Mouse (Mus musculus) hindbrain, embryonic 12.5 days (tissue): ENCODE data around the gene Prkag1. TPM values are rescaled to one million over a fixed set of nuclear protein-coding genes. Genes with fewer than 3 reads are reported as not detected.

Experiments used
- ATAC-seq: fragments of 200-750 bp; cut with Nextera tagmentation; 2 replicates; pipeline ENCODE4 v1.8.0; 2017; ENCODE audit warnings: moderate TSS enrichment; ENCODE audit not compliant: low FRiP score
- H3K27ac ChIP-seq: fragments of 300-500 bp; sonication (generic); 2 replicates; pipeline ENCODE4 v1.5.1; 2016; ENCODE audit warnings: mild to moderate bottlenecking
- H3K27me3 ChIP-seq: fragments of 300-500 bp; sonication (generic); 2 replicates; pipeline ENCODE4 v1.6.1; 2016; ENCODE audit warnings: mild to moderate bottlenecking
- H3K36me3 ChIP-seq: fragments of 300-500 bp; sonication (generic); 2 replicates; pipeline ENCODE4 v1.6.1; 2016; ENCODE audit warnings: mild to moderate bottlenecking
- H3K4me1 ChIP-seq: fragments of 300-500 bp; sonication (generic); 2 replicates; pipeline ENCODE4 v1.6.1; 2016
- H3K4me2 ChIP-seq: fragments of 300-500 bp; sonication (generic); replicated peaks from 2 replicates; pipeline ENCODE4 v1.6.1; 2016; ENCODE audit warnings: mild to moderate bottlenecking
- H3K4me3 ChIP-seq: fragments of 300-500 bp; sonication (generic); 2 replicates; pipeline ENCODE4 v1.5.1; 2016; ENCODE audit warnings: mild to moderate bottlenecking
- H3K9ac ChIP-seq: fragments of 300-500 bp; sonication (generic); 2 replicates; pipeline ENCODE4 v1.6.1; 2016; ENCODE audit warnings: mild to moderate bottlenecking, moderate library complexity
- H3K9me3 ChIP-seq: fragments of 300-500 bp; sonication (generic); replicated peaks from 2 replicates; pipeline ENCODE4 v1.6.1; 2016; ENCODE audit warnings: mild to moderate bottlenecking
- WGBS: fragments of 180-500 bp; shearing (Covaris S2); methylation state at CpG from one replicate; pipeline ENCODE4 v1.1.7; 2016; 5-methylcytosine and 5-hydroxymethylcytosine counted together
- polyA plus RNA-seq: library from polyadenylated mRNA; unstranded; fragments of >200 nt; fragmentation: Nextera tagmentation; extraction: Ambion mirVana; gene quantifications from 2 replicates; pipeline ENCODE4 v1.2.1, GENCODE M21; 2016

Gene Prkag1
- polyA plus RNA-seq, 1 experiment from 2014 or later: 78.9 TPM

DNA sequence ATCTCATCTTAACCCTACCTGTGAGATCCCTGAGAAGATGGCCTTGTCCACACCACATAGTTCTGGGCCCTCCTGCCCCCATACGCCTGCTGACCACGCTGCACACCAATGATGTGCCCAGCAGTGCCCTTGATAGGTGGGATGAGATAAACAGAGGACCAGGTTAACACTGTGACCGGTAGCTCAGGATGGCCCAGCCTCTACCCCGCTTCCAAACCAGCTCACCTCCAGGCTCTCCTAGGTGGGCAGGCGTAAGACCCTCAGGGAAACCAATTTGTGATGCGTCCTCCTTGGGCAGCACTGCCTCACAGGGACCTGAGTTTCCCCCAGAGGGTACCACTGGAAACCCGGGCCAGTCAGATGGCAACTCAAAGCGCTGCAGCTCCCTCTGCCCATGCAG, 34.5 kb upstream of the Prkag1 start:
- Histone ChIP-seq H3K4me3 (no peak overlapping the region), H3K4me2 (no peak overlapping the region), H3K4me1 (peaks cover 32% of the 10 kb centered on the region), H3K9me3 (no peaks in the 10 kb centered on the region), H3K36me3 (peaks cover 60% of the 10 kb centered on the region), H3K27ac (no peak overlapping the region), H3K27me3 (no peaks in the 10 kb centered on the region), H3K9ac (no peak overlapping the region)
- ATAC-seq: no peak
- whole genome bisulfite sequencing: 97% methylated on average over 8 of the region's 8 CpGs

DNA sequence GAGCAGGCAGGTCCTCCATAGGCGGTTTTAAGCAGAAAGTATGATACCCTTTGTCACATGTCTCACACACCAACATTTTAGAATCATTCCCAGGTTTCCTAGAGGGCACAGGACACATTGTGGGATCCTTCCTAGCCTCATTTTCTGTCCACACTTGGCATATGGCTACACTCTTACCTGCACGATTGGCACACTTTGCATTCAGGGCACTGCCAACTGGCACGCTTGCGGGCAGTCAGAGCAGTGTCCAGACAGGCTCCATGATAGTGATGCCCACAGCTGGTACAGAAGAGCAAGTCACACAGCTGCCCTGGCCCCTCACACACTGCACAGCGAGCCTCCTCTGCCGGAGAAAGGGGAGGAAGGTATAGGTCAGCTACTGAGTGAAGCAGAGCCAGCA, 33.6 kb upstream of the Prkag1 start:
- Histone ChIP-seq H3K4me2 (no peak overlapping the region), H3K36me3 (peaks cover 68% of the 10 kb centered on the region), H3K27me3 (no peaks in the 10 kb centered on the region), H3K27ac (no peak overlapping the region), H3K4me1 (peaks cover 30% of the 10 kb centered on the region), H3K9ac (no peak overlapping the region), H3K9me3 (no peaks in the 10 kb centered on the region), H3K4me3 (no peak overlapping the region)
- no peak for ATAC-seq
- WGBS: 94% methylated on average over 6 of the region's 6 CpGs

DNA sequence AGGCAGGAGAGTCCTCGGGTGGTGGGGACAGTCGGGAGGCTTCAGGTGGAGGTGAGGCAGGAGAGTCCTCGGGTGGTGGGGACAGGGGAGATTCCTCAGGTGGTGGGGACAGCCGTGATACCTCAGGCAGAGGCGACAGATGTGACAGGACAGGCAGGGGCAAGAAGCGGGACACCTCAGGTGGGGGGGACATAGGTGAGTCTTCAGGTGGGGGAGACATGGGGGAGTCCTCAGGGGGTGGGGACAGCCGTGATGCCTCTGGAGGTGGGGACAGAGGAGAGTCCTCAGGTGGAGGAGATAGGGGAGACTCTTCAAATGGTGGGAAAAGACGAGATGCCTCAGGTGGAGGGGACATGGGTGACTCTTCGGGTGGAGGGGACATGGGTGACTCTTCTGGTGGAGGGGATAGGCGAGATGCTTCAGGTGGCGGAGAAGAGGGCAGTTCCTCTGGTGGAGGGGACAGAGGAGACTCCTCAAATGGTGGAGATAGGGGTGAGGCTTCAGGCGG, 32.2 kb upstream of the Prkag1 start:
- 94% methylated on average over 12 of the region's 12 CpGs for WGBS
- peaks cover 15% of the 10 kb centered on the region for H3K4me1 ChIP-seq
- no peak overlapping the region for H3K9ac ChIP-seq
- no peak overlapping the region for H3K27ac ChIP-seq
- no peak for ATAC-seq
- no peak overlapping the region for H3K4me2 ChIP-seq
- H3K36me3 ChIP-seq: peaks cover 82% of the 10 kb centered on the region
- no peak overlapping the region for H3K4me3 ChIP-seq
- no peaks in the 10 kb centered on the region for H3K9me3 ChIP-seq
- no peaks in the 10 kb centered on the region for H3K27me3 ChIP-seq

DNA sequence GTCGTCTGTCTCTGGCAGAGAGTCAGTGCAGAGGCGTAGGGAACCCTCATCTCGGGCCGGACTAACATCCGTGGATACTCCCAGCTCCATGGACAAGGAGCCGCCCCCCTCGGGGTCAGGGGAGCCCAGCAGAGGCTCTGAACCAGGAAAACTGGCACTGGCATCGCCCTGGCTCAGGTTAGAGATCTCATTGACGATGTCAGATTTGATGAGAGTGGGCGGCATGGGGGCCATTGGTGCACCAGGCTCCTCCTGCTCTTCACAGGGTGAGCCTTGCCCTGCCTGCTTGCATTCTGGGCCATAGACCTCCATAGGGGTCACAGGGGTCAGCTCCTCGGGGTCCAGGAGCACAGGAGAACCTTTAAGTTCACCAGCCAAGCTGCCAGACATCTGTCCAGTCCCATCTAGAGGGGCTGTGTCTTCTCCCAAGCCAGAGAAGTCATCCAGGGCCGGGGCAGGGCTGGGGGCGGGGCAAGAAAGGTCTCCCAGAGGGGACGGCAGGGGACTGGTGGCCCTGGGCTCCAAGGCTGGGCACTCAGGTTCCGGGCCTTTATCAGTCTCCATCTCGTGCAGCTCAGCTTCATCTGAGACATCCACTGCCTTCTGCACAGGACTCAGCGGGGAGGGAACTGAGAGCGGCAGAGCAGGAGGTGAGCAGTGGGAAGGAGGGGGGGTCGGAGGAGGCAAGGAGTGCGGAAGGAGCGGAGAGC, 30.5 kb upstream of the Prkag1 start:
- no peak overlapping the region for H3K4me3 ChIP-seq
- ATAC-seq: no peak
- 85% methylated on average over 21 of the region's 21 CpGs for WGBS
- no peaks in the 10 kb centered on the region for H3K27me3 ChIP-seq
- no peak overlapping the region for H3K9ac ChIP-seq
- H3K27ac ChIP-seq: no peak overlapping the region
- H3K4me1 ChIP-seq: no peaks in the 10 kb centered on the region
- peaks cover 98% of the 10 kb centered on the region for H3K36me3 ChIP-seq
- no peak overlapping the region for H3K4me2 ChIP-seq
- H3K9me3 ChIP-seq: no peaks in the 10 kb centered on the region

DNA sequence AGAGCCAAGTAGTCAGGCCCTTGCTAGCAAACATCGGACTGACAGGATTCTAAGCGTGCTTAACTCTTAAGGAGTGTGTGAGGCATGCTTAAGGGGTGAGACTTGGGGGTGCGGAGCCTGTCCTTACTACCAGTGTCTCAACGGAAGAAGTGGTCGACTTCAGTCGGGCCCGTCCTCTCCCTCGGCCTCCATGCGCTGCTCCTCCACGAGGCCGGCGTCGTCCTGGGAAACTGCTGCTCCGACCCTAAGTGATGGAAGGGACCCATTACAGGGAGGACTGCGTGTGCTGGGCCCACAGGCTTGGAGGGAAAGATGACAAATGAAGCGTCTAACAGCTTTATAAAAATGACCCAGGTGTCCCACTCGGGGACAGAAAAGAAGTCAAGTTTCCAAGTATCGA, 29.6 kb upstream of the Prkag1 start:
- H3K9me3 ChIP-seq: no peaks in the 10 kb centered on the region
- H3K9ac ChIP-seq: no peak overlapping the region
- no peaks in the 10 kb centered on the region for H3K4me1 ChIP-seq
- no peaks in the 10 kb centered on the region for H3K27me3 ChIP-seq
- WGBS: 95% methylated on average over 18 of the region's 18 CpGs
- H3K27ac ChIP-seq: no peak overlapping the region
- H3K36me3 ChIP-seq: peaks cover 99% of the 10 kb centered on the region
- H3K4me3 ChIP-seq: no peak overlapping the region
- no peak overlapping the region for H3K4me2 ChIP-seq
- no peak for ATAC-seq

DNA sequence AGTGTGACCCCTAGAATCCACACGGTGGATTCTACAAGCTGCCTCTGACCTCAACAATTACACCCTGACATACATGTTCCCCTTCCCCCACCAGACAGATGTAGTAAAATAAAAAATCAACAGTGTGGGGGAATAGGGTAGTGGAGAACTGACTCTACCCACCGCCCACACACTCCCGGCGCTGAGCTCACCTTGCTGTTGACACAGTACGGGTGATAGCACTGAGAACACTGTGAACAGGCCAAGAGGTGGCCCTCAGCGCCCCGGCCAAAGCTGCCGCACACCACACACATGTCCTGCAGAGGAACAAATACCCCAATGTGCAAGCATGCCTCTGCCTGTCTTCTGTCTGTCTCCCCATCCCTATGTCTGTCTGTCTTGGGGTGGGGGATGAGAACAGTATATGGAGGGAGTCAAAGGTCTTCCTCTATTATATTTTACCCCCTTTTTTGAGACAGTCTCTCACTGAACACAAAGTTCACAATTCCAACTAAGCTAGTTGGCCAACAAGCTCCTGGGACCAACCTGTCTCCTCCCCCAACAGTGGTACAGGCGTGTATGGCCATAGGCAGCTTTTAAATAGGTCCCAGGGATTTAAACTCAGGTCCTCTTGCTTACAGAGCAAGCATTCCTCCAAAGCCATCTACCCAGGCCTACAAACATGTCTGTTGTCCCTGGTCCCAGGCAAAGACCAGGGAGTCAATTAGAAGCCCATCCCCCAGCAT, 28.2 kb upstream of the Prkag1 start:
- Histone ChIP-seq H3K9ac (no peak overlapping the region), H3K4me3 (no peak overlapping the region), H3K27ac (no peak overlapping the region), H3K9me3 (no peaks in the 10 kb centered on the region), H3K4me1 (no peaks in the 10 kb centered on the region), H3K27me3 (no peaks in the 10 kb centered on the region), H3K36me3 (peaks cover 99% of the 10 kb centered on the region), H3K4me2 (no peak overlapping the region)
- no peak for ATAC-seq
- 85% methylated on average over 9 of the region's 9 CpGs for WGBS

DNA sequence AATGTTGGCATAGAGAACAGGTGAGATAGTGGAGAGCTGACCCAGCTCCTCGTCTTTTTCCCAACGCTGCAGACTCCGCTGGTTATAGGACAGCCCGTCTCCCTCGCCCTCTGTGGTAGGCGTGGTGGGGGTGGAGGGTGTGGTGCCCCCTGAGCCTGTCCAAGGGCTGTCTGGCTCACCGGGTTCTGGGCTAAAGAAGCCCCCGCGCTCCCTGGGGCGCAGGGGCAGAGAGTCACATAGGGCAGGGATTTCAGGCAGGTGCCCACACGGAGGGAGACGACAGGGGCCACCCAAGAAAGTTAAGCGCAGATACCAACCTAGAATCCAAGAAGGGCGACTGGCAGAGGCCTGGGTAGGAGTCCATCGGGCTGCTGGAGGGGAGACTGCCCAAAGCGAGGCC, 22.9 kb upstream of the Prkag1 start:
- H3K27me3 ChIP-seq: no peaks in the 10 kb centered on the region
- no peaks in the 10 kb centered on the region for H3K9me3 ChIP-seq
- no peaks in the 10 kb centered on the region for H3K4me1 ChIP-seq
- no peak for ATAC-seq
- H3K4me3 ChIP-seq: no peak overlapping the region
- no peak overlapping the region for H3K9ac ChIP-seq
- no peak overlapping the region for H3K4me2 ChIP-seq
- peaks cover 99% of the 10 kb centered on the region for H3K36me3 ChIP-seq
- WGBS: 94% methylated on average over 16 of the region's 16 CpGs
- no peak overlapping the region for H3K27ac ChIP-seq

DNA sequence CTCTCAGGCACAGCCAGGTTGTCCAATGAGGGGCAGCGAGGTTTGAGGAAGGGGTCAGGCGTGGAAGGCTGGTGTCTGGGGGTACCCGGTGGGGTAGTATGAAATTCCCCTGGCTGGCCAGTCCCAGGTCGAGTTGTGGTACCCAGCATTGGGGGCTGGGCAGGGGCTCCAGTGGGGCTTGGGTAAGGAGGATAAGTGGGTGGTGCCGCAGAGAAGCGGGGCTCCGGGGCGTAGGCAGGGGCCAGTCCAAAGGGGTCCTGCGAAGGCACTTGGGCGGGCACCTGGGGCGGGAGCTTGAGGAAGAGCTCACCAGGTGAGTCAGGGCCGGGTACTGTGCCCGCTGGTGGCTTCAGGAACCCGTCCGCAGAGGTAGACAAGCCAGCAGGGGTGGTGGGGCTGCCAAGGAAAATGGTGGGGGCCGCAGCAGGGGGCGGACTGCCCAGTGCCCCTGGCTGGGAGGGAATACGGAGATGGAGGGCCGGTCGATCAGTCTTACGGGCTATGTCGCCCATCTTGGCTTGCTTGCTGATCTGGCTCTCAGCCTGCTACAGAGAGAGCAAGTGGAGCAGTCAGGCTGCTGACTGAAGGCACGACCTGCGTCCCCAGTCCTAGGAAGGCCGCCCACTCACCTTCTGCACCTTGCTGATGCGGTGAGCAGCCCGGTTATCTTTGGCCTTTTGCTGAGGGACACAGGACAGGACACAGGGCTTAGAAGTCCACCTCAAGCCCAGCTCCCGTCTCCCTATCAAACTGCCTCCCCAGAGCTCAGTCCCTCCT, 22.0 kb upstream of the Prkag1 start:
- Histone ChIP-seq H3K9ac (no peak overlapping the region), H3K9me3 (no peaks in the 10 kb centered on the region), H3K4me1 (no peaks in the 10 kb centered on the region), H3K27ac (no peak overlapping the region), H3K4me3 (no peak overlapping the region), H3K27me3 (no peaks in the 10 kb centered on the region), H3K36me3 (peaks cover 100% of the 10 kb centered on the region), H3K4me2 (no peak overlapping the region)
- WGBS: 94% methylated on average over 28 of the region's 28 CpGs
- no peak for ATAC-seq

DNA sequence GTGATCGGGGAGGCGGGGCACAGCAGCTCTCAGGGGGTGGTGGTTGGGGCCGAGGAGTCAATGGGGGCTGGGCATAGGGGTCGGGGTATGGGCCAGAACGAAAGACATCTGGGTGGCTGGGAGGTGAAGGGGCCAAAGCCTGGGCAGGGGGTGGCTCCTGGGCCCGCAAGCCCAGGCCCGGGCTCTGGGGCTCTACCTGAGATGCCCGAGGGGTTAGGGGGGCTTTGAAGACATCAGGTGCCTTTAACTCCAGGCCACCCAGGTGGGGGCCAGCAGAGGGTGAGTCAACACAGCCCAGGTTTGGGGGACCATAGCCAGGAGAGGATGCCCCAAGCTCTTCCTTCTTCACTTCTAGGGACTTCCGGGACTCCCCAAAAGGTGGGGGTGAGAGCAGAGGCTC, 21.4 kb upstream of the Prkag1 start:
- Histone ChIP-seq H3K27me3 (no peaks in the 10 kb centered on the region), H3K9ac (no peak overlapping the region), H3K4me3 (no peak overlapping the region), H3K4me1 (no peaks in the 10 kb centered on the region), H3K36me3 (peaks cover 100% of the 10 kb centered on the region), H3K4me2 (no peak overlapping the region), H3K9me3 (no peaks in the 10 kb centered on the region), H3K27ac (no peak overlapping the region)
- no peak for ATAC-seq
- 82% methylated on average over 9 of the region's 9 CpGs for WGBS

DNA sequence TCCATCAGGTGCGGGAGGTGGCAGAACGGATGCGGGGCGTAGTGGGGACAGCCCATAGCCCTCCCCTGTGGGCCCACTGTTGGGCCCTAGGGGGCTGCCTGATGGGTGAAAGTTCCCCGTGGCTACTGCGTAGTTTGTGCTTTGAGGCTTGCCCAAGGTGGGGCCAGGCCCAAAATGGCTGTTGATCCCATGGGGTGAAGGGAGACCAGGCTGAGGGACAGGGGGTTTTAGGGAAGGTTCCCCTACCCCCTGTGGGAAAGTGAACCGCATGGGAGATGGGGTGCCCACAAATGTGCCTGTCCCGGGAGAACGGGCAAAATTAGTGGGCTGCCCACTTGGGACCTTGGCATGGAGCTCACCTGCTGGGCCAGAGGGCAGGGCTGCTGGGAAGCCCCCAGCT, 20.8 kb upstream of the Prkag1 start:
- H3K9ac ChIP-seq: no peak overlapping the region
- no peak overlapping the region for H3K4me3 ChIP-seq
- no peak overlapping the region for H3K4me2 ChIP-seq
- 91% methylated on average over 9 of the region's 9 CpGs for WGBS
- H3K27ac ChIP-seq: no peak overlapping the region
- peaks cover 100% of the 10 kb centered on the region for H3K36me3 ChIP-seq
- H3K4me1 ChIP-seq: no peaks in the 10 kb centered on the region
- no peaks in the 10 kb centered on the region for H3K27me3 ChIP-seq
- no peaks in the 10 kb centered on the region for H3K9me3 ChIP-seq
- no peak for ATAC-seq

DNA sequence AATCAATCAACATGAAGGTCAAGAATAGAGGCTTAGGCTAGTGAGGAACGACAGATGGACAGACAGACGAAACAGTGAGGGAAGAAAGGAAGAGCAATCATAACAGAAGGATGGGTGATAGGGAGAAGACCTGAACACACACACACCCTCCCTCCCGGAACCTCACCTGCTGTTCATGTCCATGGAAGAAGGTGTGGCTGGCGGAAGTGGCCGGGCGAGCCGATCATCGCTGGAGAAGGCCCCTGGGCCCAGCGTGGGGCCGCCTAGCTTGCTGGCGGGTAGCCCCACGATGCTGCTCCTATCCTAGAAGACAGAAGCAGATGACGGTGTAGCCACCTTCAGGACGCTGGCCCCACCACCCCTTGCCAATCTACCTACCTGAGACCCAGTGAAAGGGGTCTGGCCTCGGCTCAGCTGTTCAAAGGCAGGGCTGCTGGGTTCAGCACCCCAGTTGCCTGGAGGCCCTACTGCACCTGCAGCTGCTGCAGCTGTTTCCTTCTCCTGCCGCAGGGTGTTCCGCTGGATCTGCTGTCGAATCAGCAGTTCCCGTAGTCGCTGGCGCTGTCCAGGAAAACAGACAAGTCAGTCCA, 20.0 kb upstream of the Prkag1 start:
- 93% methylated on average over 21 of the region's 21 CpGs for WGBS
- Histone ChIP-seq H3K36me3 (peaks cover 100% of the 10 kb centered on the region), H3K27ac (no peak overlapping the region), H3K27me3 (no peaks in the 10 kb centered on the region), H3K4me2 (no peak overlapping the region), H3K9me3 (no peaks in the 10 kb centered on the region), H3K9ac (no peak overlapping the region), H3K4me1 (no peaks in the 10 kb centered on the region), H3K4me3 (no peak overlapping the region)
- ATAC-seq: no peak

DNA sequence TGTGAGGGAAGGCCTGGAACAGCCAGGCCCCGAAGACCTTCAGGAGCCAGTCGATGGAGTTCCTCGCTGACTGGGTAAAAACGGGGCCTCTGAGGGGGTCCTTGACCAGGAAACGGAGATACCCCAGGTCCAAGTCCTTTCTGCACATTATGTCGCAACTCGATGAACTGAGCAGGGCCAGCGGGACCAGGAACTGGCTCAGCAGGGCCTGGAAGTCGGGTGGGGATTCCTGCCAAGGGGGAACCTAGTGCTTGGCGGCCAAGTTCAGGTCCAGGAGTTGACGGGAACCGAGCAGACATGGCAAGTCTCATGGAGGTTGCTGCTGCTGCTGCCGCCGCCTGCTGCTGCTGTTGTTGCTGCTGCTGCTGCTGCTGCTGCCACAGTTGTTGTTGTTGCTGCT, 19.3 kb upstream of the Prkag1 start:
- Histone ChIP-seq H3K27me3 (no peaks in the 10 kb centered on the region), H3K4me1 (no peaks in the 10 kb centered on the region), H3K9ac (no peak overlapping the region), H3K36me3 (peaks cover 100% of the 10 kb centered on the region), H3K4me3 (no peak overlapping the region), H3K4me2 (no peak overlapping the region), H3K27ac (no peak overlapping the region), H3K9me3 (no peaks in the 10 kb centered on the region)
- no peak for ATAC-seq
- WGBS: 95% methylated on average over 14 of the region's 14 CpGs
